ENCODE assay signal across 10 mouse cellular contexts in the genomic region with DNA sequence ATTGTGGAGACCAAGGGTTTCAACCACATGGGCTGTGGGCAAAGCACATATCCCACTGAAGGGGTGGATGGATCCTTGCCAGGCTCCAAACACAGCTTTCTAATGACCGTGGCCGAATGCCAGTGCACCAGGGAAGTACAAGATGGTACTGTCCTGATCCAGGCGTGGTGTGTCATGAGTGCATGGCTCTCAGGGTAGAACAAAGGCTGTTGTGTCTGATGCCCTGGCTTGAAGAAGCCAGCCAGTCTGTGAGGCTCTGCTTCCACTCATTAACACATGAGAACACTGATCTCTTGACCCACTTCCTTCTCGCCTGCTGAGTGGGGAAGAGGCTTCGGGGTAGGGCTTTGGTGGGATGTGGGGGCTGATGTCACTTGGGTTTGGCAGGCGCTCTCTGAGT.
DNase-seq lines count a peak whose midpoint lies in the region; ATAC-seq and TF ChIP-seq lines count a peak whose summit lies in the region.
"Had no signal": no experiment of that assay in that cellular context is flagged by ENCODE, and none has a peak within 500 bp of the region (broad histone marks: within the 10 kb centered on the region; RNA-seq: fewer than 3 reads in every experiment).

No protein-coding gene starts in this region.

- H3K9ac ChIP-seq in hindbrain, embryonic 13.5 days, result no peak overlapping the region
- H3K9ac ChIP-seq in hindbrain, embryonic 11.5 days (ENCODE audit: low read depth, low read length), result no peak overlapping the region
- H3K9ac ChIP-seq in intestine, embryonic 16.5 days (ENCODE audit: low read depth, low read length), result no peak overlapping the region

- no peaks in the 10 kb centered on the region for H3K9me3 ChIP-seq in hindbrain, embryonic 13.5 days
- no peaks in the 10 kb centered on the region for H3K9me3 ChIP-seq in hindbrain, embryonic 11.5 days (ENCODE audit: control insufficient read depth, low read length)
- no peaks in the 10 kb centered on the region for H3K9me3 ChIP-seq in intestine, embryonic 16.5 days (ENCODE audit: control insufficient read depth, low read length)
- H3K9me3 ChIP-seq: megakaryocyte, embryonic 14.5 days had no signal

- no peak overlapping the region for H3K4me3 ChIP-seq in hindbrain, embryonic 13.5 days
- no peak overlapping the region for H3K4me3 ChIP-seq in hindbrain, embryonic 11.5 days (ENCODE audit: low read depth, low read length)
- no peak overlapping the region for H3K4me3 ChIP-seq in intestine, embryonic 16.5 days (ENCODE audit: low read length)
- H3K4me3 ChIP-seq: megakaryocyte, embryonic 14.5 days had no signal

- no peaks in the 10 kb centered on the region for H3K36me3 ChIP-seq in hindbrain, embryonic 13.5 days
- no peaks in the 10 kb centered on the region for H3K36me3 ChIP-seq in hindbrain, embryonic 11.5 days (ENCODE audit: control insufficient read depth, insufficient read depth, low read length)
- no peaks in the 10 kb centered on the region for H3K36me3 ChIP-seq in intestine, embryonic 16.5 days (ENCODE audit: control insufficient read depth, insufficient read depth, low read length)

- 0 out of 2 replicates have a peak, but pooled peaks cover 3% of the 10 kb centered on the region for H3K27me3 ChIP-seq in hindbrain, embryonic 13.5 days
- no peaks in the 10 kb centered on the region for H3K27me3 ChIP-seq in hindbrain, embryonic 11.5 days (ENCODE audit: control insufficient read depth, insufficient read depth, low read length)
- no peaks in the 10 kb centered on the region for H3K27me3 ChIP-seq in intestine, embryonic 16.5 days (replicated peaks; ENCODE audit: control insufficient read depth, insufficient read depth, low read length)

- H3K27ac ChIP-seq in hindbrain, embryonic 13.5 days, result no peak overlapping the region
- H3K27ac ChIP-seq in hindbrain, embryonic 11.5 days (ENCODE audit: low read depth, low read length), result no peak overlapping the region
- H3K27ac ChIP-seq in intestine, embryonic 16.5 days (ENCODE audit: low read length), result no peak overlapping the region

- TF ChIP-seq POLR2A in brain, embryonic 14.5 days (IDR thresholded peaks at IDR 0.05; ENCODE audit: borderline replicate concordance, extremely low read depth, insufficient read depth, insufficient read length, poor library complexity, severe bottlenecking), result no peak

- H3K4me2 ChIP-seq in hindbrain, embryonic 13.5 days, result no peak overlapping the region
- no peak overlapping the region for H3K4me2 ChIP-seq in hindbrain, embryonic 11.5 days (replicated peaks; ENCODE audit: low read depth, low read length)
- H3K4me2 ChIP-seq in intestine, embryonic 16.5 days (ENCODE audit: low read depth, low read length), result no peak overlapping the region

- TF ChIP-seq CTCF in brain, embryonic 14.5 days (IDR thresholded peaks at IDR 0.05; ENCODE audit: borderline replicate concordance, extremely low read depth, insufficient read depth, insufficient read length), result no peak

- peak; percentile 88 for ATAC-seq in hindbrain, embryonic 13.5 days (ENCODE audit: low FRiP score)
- ATAC-seq in hindbrain, embryonic 11.5 days (ENCODE audit: low FRiP score), result no peak
- ATAC-seq in intestine, embryonic 16.5 days, result peak; percentile 52; the same call in 1 of the 2 replicates

- DNase-seq in hindbrain, embryonic 11.5 days (ENCODE audit: low spot score), result no peak
- DNase-seq in brain, embryonic 14.5 days (ENCODE audit: low read depth), result peak; percentile 89
- DNase-seq in retina, embryonic 14.5 days (ENCODE audit: low spot score), result peak; percentile 82
- DNase-seq in thymus, postnatal 14 days, result no peak
- DNase-seq in spleen, postnatal 14 days (ENCODE audit: low spot score in 2 of 2), result no peak
- no peak for DNase-seq in urinary bladder, postnatal 25 days (ENCODE audit: low spot score)
- DNase-seq: spleen, adult 18-20 months had no signal

- 61% methylated on average over 6 of the region's 6 CpGs for WGBS in hindbrain, embryonic 13.5 days
- 77% methylated on average over 6 of the region's 6 CpGs for WGBS in hindbrain, embryonic 11.5 days
- 76% methylated on average over 6 of the region's 6 CpGs for WGBS in intestine, embryonic 16.5 days

- H3K4me1 ChIP-seq in hindbrain, embryonic 13.5 days (replicated peaks), result 0 out of 2 replicates have a peak, but pooled peaks cover 4% of the 10 kb centered on the region
- H3K4me1 ChIP-seq in hindbrain, embryonic 11.5 days (replicated peaks; ENCODE audit: control insufficient read depth, insufficient read depth, low read length), result no peaks in the 10 kb centered on the region
- H3K4me1 ChIP-seq in intestine, embryonic 16.5 days (ENCODE audit: control insufficient read depth, insufficient read depth, low read length), result no peaks in the 10 kb centered on the region
- H3K4me1 ChIP-seq: megakaryocyte, embryonic 14.5 days had no signal

Comparison
In these comparisons a context has a peak if more than half of its experiments do, and no peak if none do; other contexts are left out.
1. DNase-seq: peak in brain, embryonic 14.5 days (single experiment) and retina, embryonic 14.5 days (single experiment); none in hindbrain, embryonic 11.5 days (single experiment), thymus, postnatal 14 days (single experiment), spleen, postnatal 14 days (0 of 2) and urinary bladder, postnatal 25 days (single experiment).